Mouse (Mus musculus) neural tube, embryonic 14.5 days (tissue): ENCODE measurements at regions not wholly inside any gene's neighbourhood (a gene's known extent, or its start where the extent isn't known, plus 50 kb on each side); places are given as distances from the start of the nearest gene placed in this dataset.
A peak's percentile ranks its signal among the peaks of the same experiment; 100 is the strongest.

Source experiments
- ATAC-seq: fragments of 200-750 bp; cut with Nextera tagmentation; 2 replicates; pipeline ENCODE4 v1.8.0; 2017; ENCODE audit warnings: low read depth, mild to moderate bottlenecking, moderate TSS enrichment, moderate library complexity
- H3K27ac ChIP-seq: fragments of 300-500 bp; sonication (generic); 2 replicates; pipeline ENCODE4 v1.5.1; 2014; ENCODE audit warnings: low read depth, mild to moderate bottlenecking, control low read depth, low read length, moderate library complexity, mixed read lengths
- H3K27me3 ChIP-seq: fragments of 300-500 bp; sonication (generic); 2 replicates; pipeline ENCODE4 v1.6.1; 2014; ENCODE audit warnings: low read length; ENCODE audit not compliant: control insufficient read depth, insufficient read depth
- H3K36me3 ChIP-seq: fragments of 300-500 bp; sonication (generic); 2 replicates; pipeline ENCODE4 v1.6.1; 2014; ENCODE audit warnings: low read length, mixed read lengths; ENCODE audit not compliant: control insufficient read depth, insufficient read depth
- H3K4me1 ChIP-seq: fragments of 300-500 bp; sonication (generic); 2 replicates; pipeline ENCODE4 v1.6.1; 2014; ENCODE audit warnings: low read length; ENCODE audit not compliant: control insufficient read depth, insufficient read depth
- H3K4me2 ChIP-seq: fragments of 300-500 bp; sonication (generic); 2 replicates; pipeline ENCODE4 v1.6.1; 2014; ENCODE audit warnings: mild to moderate bottlenecking, low read depth, low read length, control low read depth
- H3K4me3 ChIP-seq: fragments of 300-500 bp; sonication (generic); 2 replicates; pipeline ENCODE4 v1.5.1; 2014; ENCODE audit warnings: low read depth, low read length, control low read depth, mixed read lengths
- H3K9ac ChIP-seq: fragments of 300-500 bp; sonication (generic); replicated peaks from 2 replicates; pipeline ENCODE4 v1.6.1; 2014; ENCODE audit warnings: low read depth, mild to moderate bottlenecking, control low read depth, low read length, mixed read lengths
- H3K9me3 ChIP-seq: fragments of 300-500 bp; sonication (generic); 2 replicates; pipeline ENCODE4 v1.6.1; 2016; ENCODE audit warnings: low read length; ENCODE audit not compliant: control insufficient read depth
- WGBS: fragments of 180-500 bp; shearing (Covaris S2); extraction: QIAGEN DNeasy Blood & Tissue Kit; methylation state at CpG from one replicate; pipeline ENCODE4 v1.1.7; 2014; 5-methylcytosine and 5-hydroxymethylcytosine counted together

GRCm38 (mm10) chr3:50660966-50661365, 217.6 kb upstream of the Slc7a11 start:
- Histone ChIP-seq H3K9ac (no peak overlapping the region), H3K36me3 (no peaks in the 10 kb centered on the region), H3K27ac (no peak overlapping the region), H3K4me2 (no peak overlapping the region), H3K27me3 (no peaks in the 10 kb centered on the region), H3K9me3 (no peaks in the 10 kb centered on the region), H3K4me1 (no peaks in the 10 kb centered on the region), H3K4me3 (no peak overlapping the region)
- ATAC-seq: no peak
- WGBS: 81% methylated on average over 7 of the region's 7 CpGs

GRCm38 (mm10) chr3:50660566-50660965, 217.2 kb upstream of the Slc7a11 start:
- H3K27ac ChIP-seq: no peak overlapping the region
- H3K36me3 ChIP-seq: no peaks in the 10 kb centered on the region
- H3K4me2 ChIP-seq: no peak overlapping the region
- no peaks in the 10 kb centered on the region for H3K9me3 ChIP-seq
- no peaks in the 10 kb centered on the region for H3K4me1 ChIP-seq
- H3K9ac ChIP-seq: no peak overlapping the region
- no peaks in the 10 kb centered on the region for H3K27me3 ChIP-seq
- 92% methylated on average over 3 of the region's 3 CpGs for WGBS
- no peak overlapping the region for H3K4me3 ChIP-seq
- ATAC-seq: no peak

GRCm38 (mm10) chr3:50657890-50658289, 214.5 kb upstream of the Slc7a11 start:
- H3K27me3 ChIP-seq: no peaks in the 10 kb centered on the region
- H3K27ac ChIP-seq: no peak overlapping the region
- H3K4me2 ChIP-seq: no peak overlapping the region
- no peaks in the 10 kb centered on the region for H3K9me3 ChIP-seq
- no peak for ATAC-seq
- WGBS: 87% methylated on average over 2 of the region's 2 CpGs
- no peak overlapping the region for H3K4me3 ChIP-seq
- no peak overlapping the region for H3K9ac ChIP-seq
- H3K36me3 ChIP-seq: no peaks in the 10 kb centered on the region
- no peaks in the 10 kb centered on the region for H3K4me1 ChIP-seq

DNA sequence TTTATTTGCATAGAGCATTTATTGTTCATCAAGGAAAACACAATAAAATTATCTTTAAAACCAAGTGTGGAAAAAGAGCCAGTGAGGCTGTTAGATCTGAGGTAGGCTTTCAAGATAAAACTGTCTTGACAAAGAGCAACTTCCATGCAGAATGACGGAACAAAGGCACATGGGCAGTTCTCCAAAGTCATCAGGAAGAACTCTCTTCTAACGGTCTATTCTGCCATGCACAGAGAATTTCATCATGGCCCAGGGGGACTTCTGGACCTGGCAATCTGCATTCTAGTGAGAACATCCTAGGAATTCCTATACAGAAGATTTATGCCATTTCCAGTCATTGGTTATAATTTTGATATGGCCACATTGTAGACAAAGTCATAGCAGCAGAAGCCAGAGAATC, 211.0 kb upstream of the Slc7a11 start:
- Histone ChIP-seq H3K4me3 (no peak overlapping the region), H3K36me3 (no peaks in the 10 kb centered on the region), H3K9me3 (no peaks in the 10 kb centered on the region), H3K27me3 (no peaks in the 10 kb centered on the region), H3K4me2 (no peak overlapping the region), H3K9ac (no peak overlapping the region), H3K27ac (no peak overlapping the region), H3K4me1 (no peaks in the 10 kb centered on the region)
- ATAC-seq: no peak
- 62% methylated on average over 2 of the region's 2 CpGs for WGBS

- WGBS: 89% methylated on average over 3 of the region's 3 CpGs
- Histone ChIP-seq H3K4me2 (no peak overlapping the region), H3K9me3 (no peaks in the 10 kb centered on the region), H3K9ac (no peak overlapping the region), H3K27ac (no peak overlapping the region), H3K27me3 (no peaks in the 10 kb centered on the region), H3K4me1 (no peaks in the 10 kb centered on the region), H3K4me3 (no peak overlapping the region), H3K36me3 (no peaks in the 10 kb centered on the region)
- ATAC-seq: no peak
Observed at GRCm38 (mm10) chr3:50652265-50652664, 208.9 kb upstream of the Slc7a11 start.

DNA sequence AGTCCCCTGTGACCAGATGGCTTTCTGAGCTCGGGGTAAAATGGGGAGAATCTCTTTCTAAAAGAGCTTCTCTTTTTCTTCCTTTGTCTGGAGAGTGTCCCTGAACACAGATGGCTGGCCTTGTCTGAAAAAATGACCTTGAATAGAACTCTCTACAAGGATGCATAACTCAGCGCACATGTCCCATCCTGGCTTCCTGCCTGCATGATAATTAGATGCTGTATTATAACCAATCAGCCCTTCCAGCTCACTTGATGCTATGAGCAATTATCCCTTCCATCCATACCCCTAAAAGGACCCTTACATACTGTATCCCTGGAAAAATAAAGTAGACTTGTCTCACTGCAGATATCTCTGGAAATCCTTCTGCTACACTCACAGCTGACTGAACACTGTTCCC, 199.7 kb upstream of the Slc7a11 start:
- Histone ChIP-seq H3K4me2 (no peak overlapping the region), H3K36me3 (no peaks in the 10 kb centered on the region), H3K27ac (no peak overlapping the region), H3K4me1 (no peaks in the 10 kb centered on the region), H3K9ac (no peak overlapping the region), H3K9me3 (no peaks in the 10 kb centered on the region), H3K27me3 (no peaks in the 10 kb centered on the region), H3K4me3 (no peak overlapping the region)
- WGBS: 49% methylated on average over 2 of the region's 2 CpGs
- no peak for ATAC-seq

DNA sequence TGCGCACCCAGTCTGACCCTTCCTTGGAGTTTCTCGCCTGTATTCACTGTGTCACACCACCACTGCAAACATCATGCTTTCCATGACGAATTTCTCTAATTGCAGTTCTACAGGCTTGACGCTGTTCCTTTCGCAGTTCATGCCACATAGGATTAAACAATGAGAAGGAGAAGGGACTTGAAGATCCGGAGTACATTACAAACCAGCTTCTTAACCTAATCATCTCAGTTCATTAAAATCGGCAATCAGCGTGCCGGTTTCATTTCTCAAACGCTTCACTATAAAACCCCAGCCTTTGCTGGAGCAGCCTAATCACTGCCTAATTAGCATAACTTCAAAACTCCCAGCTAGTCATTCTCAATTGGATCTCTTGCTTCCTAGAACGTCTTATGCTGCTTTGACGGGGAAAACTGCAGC, 196.5 kb upstream of the Slc7a11 start:
- Histone ChIP-seq H3K4me2 (no peak overlapping the region), H3K27ac (no peak overlapping the region), H3K9ac (no peak overlapping the region), H3K9me3 (no peaks in the 10 kb centered on the region), H3K4me3 (no peak overlapping the region), H3K36me3 (no peaks in the 10 kb centered on the region), H3K4me1 (no peaks in the 10 kb centered on the region), H3K27me3 (no peaks in the 10 kb centered on the region)
- ATAC-seq: 0 out of 2 replicates have a peak, but pooled peaks have one; percentile 24
- WGBS: 63% methylated on average over 12 of the region's 12 CpGs

DNA sequence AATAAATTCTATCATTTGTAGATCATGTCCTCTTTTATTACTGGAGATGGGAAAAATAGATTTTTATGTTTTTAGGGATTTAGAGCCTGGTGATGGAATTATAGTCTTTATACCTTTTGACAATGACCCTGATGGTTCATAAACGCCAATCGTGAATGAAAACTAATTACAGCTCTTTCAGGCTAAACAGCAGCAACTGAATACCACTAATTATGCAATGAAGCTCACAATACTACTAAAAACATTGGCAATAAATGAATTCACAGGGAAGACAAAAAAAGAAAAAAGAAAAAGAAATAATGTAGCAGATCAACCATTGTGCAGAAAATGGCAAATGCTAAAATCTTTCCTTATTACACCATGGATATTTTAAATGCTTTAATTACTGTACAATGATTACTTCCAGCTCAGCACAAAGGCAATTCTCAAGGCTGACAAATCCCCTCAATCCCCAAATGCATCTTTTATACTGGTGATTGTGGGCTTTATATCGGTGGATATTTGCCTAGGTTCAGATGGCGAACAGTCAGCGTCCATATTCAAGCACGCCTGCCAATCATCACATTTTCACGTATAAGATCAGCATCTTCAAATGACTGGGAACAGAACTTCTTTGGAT, 191.2 kb upstream of the Slc7a11 start:
- Histone ChIP-seq H3K9ac (no peak overlapping the region), H3K4me1 (no peaks in the 10 kb centered on the region), H3K27me3 (no peaks in the 10 kb centered on the region), H3K27ac (peak overlapping the region; percentile 44; the same call in 1 of the 2 replicates), H3K4me3 (no peak overlapping the region), H3K36me3 (no peaks in the 10 kb centered on the region), H3K4me2 (peak overlapping the region; percentile 23; the same call in 1 of the 2 replicates), H3K9me3 (no peaks in the 10 kb centered on the region)
- ATAC-seq: no peak
- WGBS: 52% methylated on average over 7 of the region's 7 CpGs

- Histone ChIP-seq H3K4me2 (no peak overlapping the region), H3K4me3 (no peak overlapping the region), H3K4me1 (no peaks in the 10 kb centered on the region), H3K36me3 (no peaks in the 10 kb centered on the region), H3K9me3 (no peaks in the 10 kb centered on the region), H3K27ac (no peak overlapping the region), H3K9ac (no peak overlapping the region), H3K27me3 (no peaks in the 10 kb centered on the region)
- ATAC-seq: no peak
Observed at GRCm38 (mm10) chr3:50631286-50631685, 187.9 kb upstream of the Slc7a11 start.
